Mouse (Mus musculus): Measurements from ENCODE around the gene Hspb9. TPM values are rescaled to one million over a fixed set of nuclear protein-coding genes. Genes with fewer than 3 reads are reported as not detected.

Hspb9 gene
- polyA plus RNA-seq, 1 experiment from 2014 or later = 0.34 TPM

DNA sequence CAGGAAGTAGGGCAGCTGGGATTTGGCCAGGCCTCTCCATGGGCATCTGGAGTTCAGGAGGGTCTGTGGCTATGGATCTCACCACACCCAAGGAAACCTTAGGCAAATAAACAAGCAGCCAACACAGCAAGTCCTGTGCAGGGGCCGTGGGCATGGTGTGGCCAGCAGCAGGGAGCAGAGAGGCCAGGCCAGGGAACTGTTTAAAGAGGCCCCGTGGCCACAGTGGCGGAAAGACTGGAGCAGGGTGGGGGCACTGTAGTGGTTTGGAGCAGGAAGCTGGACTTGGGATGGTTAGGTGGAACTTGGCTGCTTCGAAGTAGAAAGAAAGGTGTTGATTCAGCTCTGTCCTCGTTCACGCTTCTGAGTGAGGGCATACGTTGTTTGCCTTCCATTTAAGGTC, 26.4 kb upstream of the Hspb9 start:
- 79% methylated on average over 7 of the region's 7 CpGs for WGBS
- no peak overlapping the region for H3K4me3 ChIP-seq (ENCODE audit: low read length)
- H3K36me3 ChIP-seq (ENCODE audit: control insufficient read depth, insufficient read depth, low read length) = no peaks in the 10 kb centered on the region
- ATAC-seq = no peak
- H3K9me3 ChIP-seq (ENCODE audit: control insufficient read depth, low read length) = no peaks in the 10 kb centered on the region
- H3K27me3 ChIP-seq (replicated peaks; ENCODE audit: control insufficient read depth, insufficient read depth, low read length) = peaks cover 5% of the 10 kb centered on the region
- no peak overlapping the region for H3K27ac ChIP-seq (ENCODE audit: low read depth, low read length)
- no peak overlapping the region for H3K9ac ChIP-seq (ENCODE audit: low read depth, low read length)
- no peak overlapping the region for H3K4me2 ChIP-seq (ENCODE audit: low read length)
- peaks cover 6% of the 10 kb centered on the region for H3K4me1 ChIP-seq (ENCODE audit: control insufficient read depth, insufficient read depth, low read depth, low read length)

- 84% methylated on average over 4 of the region's 4 CpGs for WGBS
- no peak overlapping the region for H3K4me2 ChIP-seq (ENCODE audit: low read length)
- no peak for ATAC-seq
Observed at GRCm38 (mm10) chr11:100688443-100688842, 25.2 kb upstream of the Hspb9 start.

DNA sequence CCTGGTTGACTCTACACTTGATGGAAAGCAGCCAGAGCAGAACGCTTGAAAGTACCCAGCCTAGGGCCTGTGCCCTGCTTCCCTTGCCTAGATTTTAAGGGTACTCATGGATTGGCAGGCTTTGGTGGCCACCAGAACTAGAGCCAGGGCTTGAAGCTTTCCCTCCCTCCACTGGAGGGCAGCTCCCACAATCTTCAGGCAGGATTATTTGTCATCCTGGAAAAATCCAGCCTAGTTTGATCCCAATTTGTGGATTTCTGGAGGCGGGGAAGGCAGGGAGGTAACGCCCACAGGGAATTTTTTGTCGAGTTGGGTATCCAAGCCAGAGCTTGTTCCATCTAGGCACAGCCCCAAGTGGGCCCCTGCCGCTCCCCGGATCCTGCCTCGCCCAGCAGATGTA, 23.3 kb upstream of the Hspb9 start:
- WGBS = 73% methylated on average over 7 of the region's 7 CpGs
- Histone ChIP-seq H3K27me3 (replicated peaks; ENCODE audit: control insufficient read depth, insufficient read depth, low read length) (peaks cover 7% of the 10 kb centered on the region), H3K9me3 (ENCODE audit: control insufficient read depth, low read length) (no peaks in the 10 kb centered on the region), H3K4me2 (ENCODE audit: low read length) (no peak overlapping the region), H3K4me1 (ENCODE audit: control insufficient read depth, insufficient read depth, low read depth, low read length) (peaks cover 7% of the 10 kb centered on the region), H3K9ac (ENCODE audit: low read depth, low read length) (no peak overlapping the region), H3K36me3 (ENCODE audit: control insufficient read depth, insufficient read depth, low read length) (no peaks in the 10 kb centered on the region), H3K27ac (ENCODE audit: low read depth, low read length) (no peak overlapping the region), H3K4me3 (ENCODE audit: low read length) (no peak overlapping the region)
- ATAC-seq = no peak

More at GRCm38 (mm10) chr11:100688443-100688842, 25.2 kb upstream of the Hspb9 start:
- Histone ChIP-seq H3K27me3 (replicated peaks; ENCODE audit: control insufficient read depth, insufficient read depth, low read length) (peaks cover 5% of the 10 kb centered on the region), H3K4me1 (ENCODE audit: control insufficient read depth, insufficient read depth, low read depth, low read length) (peaks cover 7% of the 10 kb centered on the region), H3K9me3 (ENCODE audit: control insufficient read depth, low read length) (no peaks in the 10 kb centered on the region), H3K4me3 (ENCODE audit: low read length) (no peak overlapping the region), H3K9ac (ENCODE audit: low read depth, low read length) (no peak overlapping the region), H3K27ac (ENCODE audit: low read depth, low read length) (no peak overlapping the region), H3K36me3 (ENCODE audit: control insufficient read depth, insufficient read depth, low read length) (no peaks in the 10 kb centered on the region)

DNA sequence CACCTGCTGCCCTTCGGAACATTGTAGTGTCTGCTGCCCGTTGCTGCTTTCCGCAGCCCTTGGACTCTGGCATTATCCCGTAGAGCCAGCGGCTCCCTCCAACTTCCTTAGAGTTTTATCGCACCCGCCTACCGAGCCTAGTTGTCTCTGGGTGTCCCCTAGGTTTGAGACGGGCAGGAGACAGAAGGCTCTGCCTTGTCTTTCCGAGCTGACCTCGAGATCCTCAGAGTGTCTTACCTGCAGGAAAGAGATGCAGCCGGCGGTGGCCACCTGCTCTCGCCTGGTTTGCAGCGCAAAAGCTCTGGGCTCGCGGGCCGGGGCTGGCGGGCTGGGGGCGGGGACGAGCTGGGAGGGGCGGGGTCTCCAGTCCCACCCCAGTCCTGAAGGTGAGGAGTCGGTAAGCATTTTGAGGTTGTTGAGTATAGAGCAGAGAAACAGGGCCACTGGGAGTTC, 21.5 kb upstream of the Hspb9 start, which contains the start of gene Zfp385c:
TSS of gene Zfp385c (minus strand) at position 292 of the 453 bp plus-strand sequence.
- no peak within 1 kb of the TSS for H3K27ac ChIP-seq (ENCODE audit: low read depth, low read length)
- H3K36me3 ChIP-seq (ENCODE audit: control insufficient read depth, insufficient read depth, low read length) = no peaks in the 10 kb centered on the region
- peaks cover 7% of the 10 kb centered on the region for H3K4me1 ChIP-seq (ENCODE audit: control insufficient read depth, insufficient read depth, low read depth, low read length)
- H3K27me3 ChIP-seq (replicated peaks; ENCODE audit: control insufficient read depth, insufficient read depth, low read length) = peaks cover 7% of the 10 kb centered on the region
- 1% methylated on average over 23 of the region's 23 CpGs for WGBS
- H3K9me3 ChIP-seq (ENCODE audit: control insufficient read depth, low read length) = no peaks in the 10 kb centered on the region
- H3K4me2 ChIP-seq (ENCODE audit: low read length) = peak within 1 kb of the TSS; percentile 60
- ATAC-seq = no peak
- peak within 1 kb of the TSS; percentile 39 for H3K9ac ChIP-seq (ENCODE audit: low read depth, low read length)
- peak within 1 kb of the TSS; percentile 28 for H3K4me3 ChIP-seq (ENCODE audit: low read length)

DNA sequence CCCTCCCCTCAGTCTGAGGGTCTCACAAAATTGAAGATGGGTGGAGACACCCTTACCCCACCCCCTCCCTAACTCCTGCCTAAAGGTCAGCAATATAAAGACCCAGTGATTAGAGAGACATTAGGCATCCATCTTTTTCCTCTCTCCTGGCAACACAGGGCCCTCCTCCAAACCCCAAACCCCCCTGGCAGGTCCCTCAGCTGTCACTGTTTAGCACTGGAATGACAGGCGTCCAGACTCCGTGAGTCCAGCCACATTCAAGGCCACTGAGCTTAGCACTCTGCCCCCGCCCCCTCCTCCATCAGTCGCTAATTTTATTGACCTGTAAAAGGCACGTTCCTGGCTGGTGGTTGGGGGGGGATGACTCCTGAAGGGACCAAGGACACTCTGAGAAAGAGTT, 20.5 kb upstream of the Hspb9 start:
- no peaks in the 10 kb centered on the region for H3K36me3 ChIP-seq (ENCODE audit: control insufficient read depth, insufficient read depth, low read length)
- H3K4me1 ChIP-seq (ENCODE audit: control insufficient read depth, insufficient read depth, low read depth, low read length) = peaks cover 7% of the 10 kb centered on the region
- no peaks in the 10 kb centered on the region for H3K9me3 ChIP-seq (ENCODE audit: control insufficient read depth, low read length)
- H3K27ac ChIP-seq (ENCODE audit: low read depth, low read length) = no peak overlapping the region
- no peak for ATAC-seq
- no peak overlapping the region for H3K9ac ChIP-seq (ENCODE audit: low read depth, low read length)
- 30% methylated on average over 5 of the region's 5 CpGs for WGBS
- H3K27me3 ChIP-seq (replicated peaks; ENCODE audit: control insufficient read depth, insufficient read depth, low read length) = peaks cover 7% of the 10 kb centered on the region
- H3K4me3 ChIP-seq (ENCODE audit: low read length) = no peak overlapping the region
- no peak overlapping the region for H3K4me2 ChIP-seq (ENCODE audit: low read length)

DNA sequence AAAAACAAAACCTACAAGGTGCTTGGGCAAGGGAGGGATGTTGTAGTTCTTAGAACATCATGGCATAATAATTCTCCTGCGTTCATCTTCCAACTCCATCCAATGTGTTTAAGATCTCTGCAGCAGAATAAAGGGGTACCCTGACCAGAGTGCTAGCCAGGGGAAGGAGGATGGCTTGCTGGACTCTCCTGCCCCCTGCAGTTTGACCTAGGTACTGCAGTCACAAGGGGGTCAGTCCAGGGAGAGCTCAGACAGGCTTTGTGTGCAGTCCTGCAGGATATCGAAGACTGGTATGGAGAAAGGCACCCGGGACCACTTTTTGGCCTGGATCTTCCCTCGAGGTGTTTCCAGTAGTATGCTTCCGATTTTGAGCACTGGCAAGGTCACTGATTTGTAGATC, 18.7 kb upstream of the Hspb9 start:
- no peak overlapping the region for H3K4me3 ChIP-seq (ENCODE audit: low read length)
- H3K4me2 ChIP-seq (ENCODE audit: low read length) = no peak overlapping the region
- H3K9ac ChIP-seq (ENCODE audit: low read depth, low read length) = no peak overlapping the region
- WGBS = 43% methylated on average over 5 of the region's 5 CpGs
- ATAC-seq = no peak
- no peaks in the 10 kb centered on the region for H3K9me3 ChIP-seq (ENCODE audit: control insufficient read depth, low read length)
- H3K27me3 ChIP-seq (replicated peaks; ENCODE audit: control insufficient read depth, insufficient read depth, low read length) = peaks cover 7% of the 10 kb centered on the region
- no peaks in the 10 kb centered on the region for H3K36me3 ChIP-seq (ENCODE audit: control insufficient read depth, insufficient read depth, low read length)
- no peak overlapping the region for H3K27ac ChIP-seq (ENCODE audit: low read depth, low read length)
- H3K4me1 ChIP-seq (ENCODE audit: control insufficient read depth, insufficient read depth, low read depth, low read length) = peaks cover 7% of the 10 kb centered on the region

DNA sequence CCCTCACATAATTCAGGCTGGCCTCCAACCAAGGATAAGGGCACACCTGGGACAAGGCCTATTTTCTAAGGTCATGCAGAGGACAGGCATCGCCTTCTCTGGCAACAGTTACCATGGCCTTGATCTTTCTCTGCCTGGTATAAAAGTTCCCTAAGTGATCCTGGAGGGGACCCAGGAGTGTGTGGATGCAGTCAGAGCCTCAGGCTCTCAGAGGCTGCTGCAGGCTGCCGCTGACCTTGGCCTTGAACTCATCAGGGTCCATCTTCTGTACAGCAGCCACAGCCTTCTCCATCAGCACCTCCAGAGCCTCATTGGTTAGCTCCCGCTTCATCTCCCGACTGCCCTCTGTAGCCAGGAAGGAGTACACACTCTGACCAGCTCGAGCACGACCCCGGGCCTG, 15.7 kb upstream of the Hspb9 start:
- Histone ChIP-seq H3K4me2 (ENCODE audit: low read length) (no peak overlapping the region), H3K9ac (ENCODE audit: low read depth, low read length) (no peak overlapping the region), H3K36me3 (ENCODE audit: control insufficient read depth, insufficient read depth, low read length) (no peaks in the 10 kb centered on the region), H3K27ac (ENCODE audit: low read depth, low read length) (no peak overlapping the region), H3K4me1 (ENCODE audit: control insufficient read depth, insufficient read depth, low read depth, low read length) (no peaks in the 10 kb centered on the region; the same call in 1 of the 2 replicates), H3K27me3 (replicated peaks; ENCODE audit: control insufficient read depth, insufficient read depth, low read length) (0 out of 2 replicates have a peak, but pooled peaks cover 2% of the 10 kb centered on the region), H3K9me3 (ENCODE audit: control insufficient read depth, low read length) (no peaks in the 10 kb centered on the region), H3K4me3 (ENCODE audit: low read length) (no peak overlapping the region)
- no peak for ATAC-seq
- WGBS = 71% methylated on average over 7 of the region's 7 CpGs

- H3K4me1 ChIP-seq (ENCODE audit: control insufficient read depth, insufficient read depth, low read depth, low read length) = no peaks in the 10 kb centered on the region; the same call in 1 of the 2 replicates
- H3K27me3 ChIP-seq (replicated peaks; ENCODE audit: control insufficient read depth, insufficient read depth, low read length) = no peaks in the 10 kb centered on the region
- H3K4me3 ChIP-seq (ENCODE audit: low read length) = no peak overlapping the region; the same call in 1 of the 2 replicates
- no peaks in the 10 kb centered on the region for H3K9me3 ChIP-seq (ENCODE audit: control insufficient read depth, low read length)
- H3K36me3 ChIP-seq (ENCODE audit: control insufficient read depth, insufficient read depth, low read length) = peaks cover 8% of the 10 kb centered on the region
- no peak overlapping the region for H3K4me2 ChIP-seq (ENCODE audit: low read length)
- no peak for ATAC-seq
- WGBS = 75% methylated on average over 3 of the region's 3 CpGs
- no peak overlapping the region for H3K27ac ChIP-seq (ENCODE audit: low read depth, low read length)
- no peak overlapping the region for H3K9ac ChIP-seq (ENCODE audit: low read depth, low read length)
Observed at GRCm38 (mm10) chr11:100700710-100701109, 12.9 kb upstream of the Hspb9 start.

- Histone ChIP-seq H3K36me3 (ENCODE audit: control insufficient read depth, insufficient read depth, low read length) (peaks cover 13% of the 10 kb centered on the region), H3K4me1 (ENCODE audit: control insufficient read depth, insufficient read depth, low read depth, low read length) (no peaks in the 10 kb centered on the region; the same call in 1 of the 2 replicates), H3K4me3 (ENCODE audit: low read length) (peak overlapping the region; percentile 12), H3K27me3 (replicated peaks; ENCODE audit: control insufficient read depth, insufficient read depth, low read length) (no peaks in the 10 kb centered on the region), H3K9ac (ENCODE audit: low read depth, low read length) (no peak overlapping the region), H3K9me3 (ENCODE audit: control insufficient read depth, low read length) (no peaks in the 10 kb centered on the region), H3K27ac (ENCODE audit: low read depth, low read length) (no peak overlapping the region), H3K4me2 (ENCODE audit: low read length) (peak overlapping the region; percentile 38)
- ATAC-seq = no peak
- 5% methylated on average over 14 of the region's 14 CpGs for WGBS
Observed at GRCm38 (mm10) chr11:100701301-100701700, 12.3 kb upstream of the Hspb9 start.

Data from hindbrain, embryonic 16.5 days (tissue).